Mouse (Mus musculus): ENCODE results near the gene Josd1. TPM values are rescaled to one million over a fixed set of nuclear protein-coding genes. Genes with fewer than 3 reads are reported as not detected.

Gene Josd1
- total and polyA plus RNA-seq, 3 experiments = 16.7 to 23.3 (median 21.6) TPM

- TF ChIP-seq POLR2AphosphoS5 (IDR thresholded peaks at IDR 0.05; ENCODE audit: insufficient replicate concordance, low read depth, low read length) = no peak
- DNase-seq (ENCODE audit: low spot score) = no peak
- Histone ChIP-seq H3K27me3 (ENCODE audit: insufficient read depth, low read length) (no peaks in the 10 kb centered on the region), H3K4me3 (ENCODE audit: low read depth, low read length) (no peak overlapping the region), H3K9me3 (replicated peaks) (no peaks in the 10 kb centered on the region), H3K36me3 (replicated peaks) (peaks cover 90% of the 10 kb centered on the region), H3K4me1 (ENCODE audit: insufficient read depth, low read depth, low read length) (peaks cover 12% of the 10 kb centered on the region)
- no peak for ATAC-seq (ENCODE audit: extremely low read depth, insufficient number of reproducible peaks, low FRiP score, poor library complexity, severe bottlenecking)
These were observed 40.6 kb upstream of the Josd1 start for GRCm38 (mm10) chr15:79728311-79728710.

- Histone ChIP-seq H3K4me1 (ENCODE audit: insufficient read depth, low read depth, low read length) (peaks cover 13% of the 10 kb centered on the region), H3K36me3 (replicated peaks) (peaks cover 90% of the 10 kb centered on the region)
- TF ChIP-seq POLR2AphosphoS5 (IDR thresholded peaks at IDR 0.05; ENCODE audit: insufficient replicate concordance, low read depth, low read length) = no peak
- no peak for TF ChIP-seq GATA1 (IDR thresholded peaks at IDR 0.05; ENCODE audit: borderline replicate concordance, low read length)
- no peak for TF ChIP-seq CTCF (IDR thresholded peaks at IDR 0.05; ENCODE audit: low read depth, low read length)
- no peak for TF ChIP-seq GATA2 (IDR thresholded peaks at IDR 0.05; ENCODE audit: borderline replicate concordance, low read depth, low read length)
- no peak for TF ChIP-seq TAL1 (conservative IDR thresholded peaks at IDR 0.05; ENCODE audit: low read depth, low read length)
These were observed 40.1 kb upstream of the Josd1 start for GRCm38 (mm10) chr15:79727840-79728239.

GRCm38 (mm10) chr15:79725190-79725789 is 37.6 kb upstream of the Josd1 start:
- TF ChIP-seq CTCF (IDR thresholded peaks at IDR 0.05; ENCODE audit: low read depth, low read length) = no peak
- no peak for TF ChIP-seq GATA2 (IDR thresholded peaks at IDR 0.05; ENCODE audit: borderline replicate concordance, low read depth, low read length)
- TF ChIP-seq POLR2AphosphoS5 (IDR thresholded peaks at IDR 0.05; ENCODE audit: insufficient replicate concordance, low read depth, low read length) = no peak
- TF ChIP-seq TAL1 (conservative IDR thresholded peaks at IDR 0.05; ENCODE audit: low read depth, low read length) = no peak
- no peak for TF ChIP-seq GATA1 (IDR thresholded peaks at IDR 0.05; ENCODE audit: borderline replicate concordance, low read length)
- ATAC-seq (ENCODE audit: extremely low read depth, insufficient number of reproducible peaks, low FRiP score, poor library complexity, severe bottlenecking) (no peak), DNase-seq (ENCODE audit: low spot score) (no peak)
- no peak overlapping the region for H3K4me3 ChIP-seq (ENCODE audit: low read depth, low read length)
- H3K9me3 ChIP-seq (replicated peaks) = no peaks in the 10 kb centered on the region
- peaks cover 18% of the 10 kb centered on the region for H3K4me1 ChIP-seq (ENCODE audit: insufficient read depth, low read depth, low read length)
- H3K36me3 ChIP-seq (replicated peaks) = peaks cover 94% of the 10 kb centered on the region
- H3K27me3 ChIP-seq (ENCODE audit: insufficient read depth, low read length) = no peaks in the 10 kb centered on the region

More at GRCm38 (mm10) chr15:79727840-79728239, 40.1 kb upstream of the Josd1 start:
- H3K4me3 ChIP-seq (ENCODE audit: low read depth, low read length) = no peak overlapping the region
- ATAC-seq (ENCODE audit: extremely low read depth, insufficient number of reproducible peaks, low FRiP score, poor library complexity, severe bottlenecking) (no peak), DNase-seq (ENCODE audit: low spot score) (no peak)
- no peaks in the 10 kb centered on the region for H3K27me3 ChIP-seq (ENCODE audit: insufficient read depth, low read length)
- H3K9me3 ChIP-seq (replicated peaks) = no peaks in the 10 kb centered on the region

- H3K4me3 ChIP-seq (ENCODE audit: low read depth, low read length) = no peak overlapping the region
- no peaks in the 10 kb centered on the region for H3K27me3 ChIP-seq (ENCODE audit: insufficient read depth, low read length)
- peak; percentile 20 for DNase-seq (ENCODE audit: low spot score)
- peaks cover 12% of the 10 kb centered on the region for H3K4me1 ChIP-seq (ENCODE audit: insufficient read depth, low read depth, low read length)
- TF ChIP-seq CTCF (IDR thresholded peaks at IDR 0.05; ENCODE audit: low read depth, low read length) = 0 out of 2 replicates have a peak, but pooled peaks have one; percentile 5
- TF ChIP-seq GATA2 (IDR thresholded peaks at IDR 0.05; ENCODE audit: borderline replicate concordance, low read depth, low read length) = no peak
- H3K9me3 ChIP-seq (replicated peaks) = no peaks in the 10 kb centered on the region
- H3K36me3 ChIP-seq (replicated peaks) = peaks cover 96% of the 10 kb centered on the region
- ATAC-seq (ENCODE audit: extremely low read depth, insufficient number of reproducible peaks, low FRiP score, poor library complexity, severe bottlenecking) = no peak
These were observed 35.7 kb upstream of the Josd1 start for GRCm38 (mm10) chr15:79723439-79723838.

- Histone ChIP-seq H3K36me3 (replicated peaks) (peaks cover 96% of the 10 kb centered on the region), H3K4me1 (ENCODE audit: insufficient read depth, low read depth, low read length) (peaks cover 12% of the 10 kb centered on the region), H3K9me3 (replicated peaks) (no peaks in the 10 kb centered on the region), H3K27me3 (ENCODE audit: insufficient read depth, low read length) (no peaks in the 10 kb centered on the region), H3K4me3 (ENCODE audit: low read depth, low read length) (no peak overlapping the region)
- DNase-seq (ENCODE audit: low spot score) (no peak), ATAC-seq (ENCODE audit: extremely low read depth, insufficient number of reproducible peaks, low FRiP score, poor library complexity, severe bottlenecking) (no peak)
- TF ChIP-seq TAL1 (conservative IDR thresholded peaks at IDR 0.05; ENCODE audit: low read depth, low read length) (no peak), GATA1 (IDR thresholded peaks at IDR 0.05; ENCODE audit: borderline replicate concordance, low read length) (no peak), CTCF (IDR thresholded peaks at IDR 0.05; ENCODE audit: low read depth, low read length) (no peak), POLR2AphosphoS5 (IDR thresholded peaks at IDR 0.05; ENCODE audit: insufficient replicate concordance, low read depth, low read length) (no peak)
These were observed 33.1 kb upstream of the Josd1 start for GRCm38 (mm10) chr15:79720796-79721195.

- H3K4me3 ChIP-seq (ENCODE audit: low read depth, low read length) = no peak overlapping the region
- peaks cover 96% of the 10 kb centered on the region for H3K36me3 ChIP-seq (replicated peaks)
- ATAC-seq (ENCODE audit: extremely low read depth, insufficient number of reproducible peaks, low FRiP score, poor library complexity, severe bottlenecking) = no peak
- TF ChIP-seq CTCF (IDR thresholded peaks at IDR 0.05; ENCODE audit: low read depth, low read length) (no peak), TAL1 (conservative IDR thresholded peaks at IDR 0.05; ENCODE audit: low read depth, low read length) (no peak), GATA2 (IDR thresholded peaks at IDR 0.05; ENCODE audit: borderline replicate concordance, low read depth, low read length) (no peak), POLR2AphosphoS5 (IDR thresholded peaks at IDR 0.05; ENCODE audit: insufficient replicate concordance, low read depth, low read length) (no peak), GATA1 (IDR thresholded peaks at IDR 0.05; ENCODE audit: borderline replicate concordance, low read length) (no peak)
- no peaks in the 10 kb centered on the region for H3K27me3 ChIP-seq (ENCODE audit: insufficient read depth, low read length)
- H3K9me3 ChIP-seq (replicated peaks) = no peaks in the 10 kb centered on the region
- H3K4me1 ChIP-seq (ENCODE audit: insufficient read depth, low read depth, low read length) = peaks cover 12% of the 10 kb centered on the region
- DNase-seq (ENCODE audit: low spot score) = no peak
These were observed 32.5 kb upstream of the Josd1 start for GRCm38 (mm10) chr15:79720267-79720666.

- Histone ChIP-seq H3K4me1 (ENCODE audit: insufficient read depth, low read depth, low read length) (peaks cover 15% of the 10 kb centered on the region), H3K9me3 (replicated peaks) (no peaks in the 10 kb centered on the region), H3K4me3 (ENCODE audit: low read depth, low read length) (no peak overlapping the region), H3K36me3 (replicated peaks) (peaks cover 99% of the 10 kb centered on the region), H3K27me3 (ENCODE audit: insufficient read depth, low read length) (no peaks in the 10 kb centered on the region)
- DNase-seq (ENCODE audit: low spot score) (no peak), ATAC-seq (ENCODE audit: extremely low read depth, insufficient number of reproducible peaks, low FRiP score, poor library complexity, severe bottlenecking) (no peak)
- no peak for TF ChIP-seq CTCF (IDR thresholded peaks at IDR 0.05; ENCODE audit: low read depth, low read length)
- no peak for TF ChIP-seq TAL1 (conservative IDR thresholded peaks at IDR 0.05; ENCODE audit: low read depth, low read length)
- TF ChIP-seq POLR2AphosphoS5 (IDR thresholded peaks at IDR 0.05; ENCODE audit: insufficient replicate concordance, low read depth, low read length) = no peak
- TF ChIP-seq GATA1 (IDR thresholded peaks at IDR 0.05; ENCODE audit: borderline replicate concordance, low read length) = no peak
- TF ChIP-seq GATA2 (IDR thresholded peaks at IDR 0.05; ENCODE audit: borderline replicate concordance, low read depth, low read length) = no peak
These were observed 29.0 kb upstream of the Josd1 start for GRCm38 (mm10) chr15:79716710-79717109.

Measured in G1E (cell line).